Mouse (Mus musculus) intestine, postnatal 0 days (tissue): ENCODE data around the gene Prnp. TPM values are rescaled to one million over a fixed set of nuclear protein-coding genes. Genes with fewer than 3 reads are reported as not detected.
A peak's percentile ranks its signal among the peaks of the same experiment; 100 is the strongest.

Source experiments
- ATAC-seq: fragments of 200-750 bp; cut with Nextera tagmentation; 2 replicates; pipeline ENCODE4 v1.8.0; 2017; ENCODE audit warnings: mild to moderate bottlenecking, moderate TSS enrichment, moderate library complexity
- H3K27ac ChIP-seq: fragments of 300-500 bp; sonication (generic); 2 replicates; pipeline ENCODE4 v1.5.1; 2014; ENCODE audit warnings: mild to moderate bottlenecking, low read depth, low read length, moderate library complexity
- H3K27me3 ChIP-seq: fragments of 300-500 bp; sonication (generic); replicated peaks from 2 replicates; pipeline ENCODE4 v1.6.1; 2014; ENCODE audit warnings: low read length, mixed read lengths; ENCODE audit not compliant: control insufficient read depth, insufficient read depth
- H3K36me3 ChIP-seq: fragments of 300-500 bp; sonication (generic); 2 replicates; pipeline ENCODE4 v1.6.1; 2014; ENCODE audit warnings: mild to moderate bottlenecking, moderate library complexity; ENCODE audit not compliant: control insufficient read depth, insufficient read depth
- H3K4me1 ChIP-seq: fragments of 300-500 bp; sonication (generic); replicated peaks from 2 replicates; pipeline ENCODE4 v1.6.1; 2014; ENCODE audit warnings: antibody characterized with exemption, low read length, mixed read lengths; ENCODE audit not compliant: control insufficient read depth, insufficient read depth
- H3K4me2 ChIP-seq: fragments of 300-500 bp; sonication (generic); replicated peaks from 2 replicates; pipeline ENCODE4 v1.6.1; 2014; ENCODE audit warnings: low read depth, mild to moderate bottlenecking, moderate library complexity
- H3K4me3 ChIP-seq: fragments of 300-500 bp; sonication (generic); 2 replicates; pipeline ENCODE4 v1.5.1; 2014; ENCODE audit warnings: low read depth, low read length
- H3K9ac ChIP-seq: fragments of 300-500 bp; sonication (generic); 2 replicates; pipeline ENCODE4 v1.6.1; 2014; ENCODE audit warnings: mild to moderate bottlenecking, low read depth, low read length
- H3K9me3 ChIP-seq: fragments of 300-500 bp; sonication (generic); 2 replicates; pipeline ENCODE4 v1.6.1; 2016; ENCODE audit warnings: mixed run types; ENCODE audit not compliant: control insufficient read depth
- CTCF ChIP-seq: sonication (generic); IDR thresholded peaks from 2 replicates; pipeline ENCODE4 v1.5.1; 2016; ENCODE audit warnings: low read depth, mild to moderate bottlenecking, control low read depth, antibody characterized with exemption, moderate library complexity
- WGBS: fragments of 180-500 bp; shearing (Covaris S2); extraction: QIAGEN DNeasy Blood & Tissue Kit; methylation state at CpG from one replicate; pipeline ENCODE4 v1.1.7; 2014; 5-methylcytosine and 5-hydroxymethylcytosine counted together
- polyA plus RNA-seq: library from polyadenylated mRNA; unstranded; fragments of >200 nt; fragmentation: Nextera tagmentation; extraction: Ambion mirVana; gene quantifications from 2 replicates; pipeline ENCODE4 v1.2.1, GENCODE M21; 2015

The Prnp gene
- polyA plus RNA-seq, 1 experiment from 2014 or later = 47.5 TPM

DNA sequence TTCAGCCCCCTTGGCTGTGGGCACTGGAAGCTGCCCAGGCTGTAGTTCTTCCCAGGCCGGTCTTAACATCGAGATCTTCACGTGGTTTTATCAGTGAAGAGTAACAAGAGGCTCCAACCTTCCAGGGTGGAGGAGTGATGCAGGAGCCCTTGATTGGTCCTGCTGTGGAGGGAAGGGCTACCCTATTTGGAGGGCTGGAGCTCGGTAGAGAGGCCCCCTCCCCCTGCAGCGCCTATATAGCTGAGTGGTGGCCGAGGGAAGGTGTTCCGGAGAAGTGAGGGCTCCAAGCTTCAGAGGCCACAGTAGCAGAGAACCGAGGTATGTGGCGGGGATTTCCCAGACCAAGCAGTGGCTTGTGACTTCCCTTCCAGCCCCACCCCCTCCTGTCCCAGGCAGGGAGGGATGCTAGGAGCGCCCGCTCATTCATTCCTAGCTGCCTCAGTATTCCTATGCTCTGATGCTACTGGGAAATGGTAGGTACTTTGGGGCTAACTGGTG, 40.9 kb downstream of the Prnp start, which contains the start of gene Prnd:
Gene Prnd (plus strand): TSS at position 264 of the 498 bp plus-strand sequence.
- no peaks in the 10 kb centered on the region for H3K9me3 ChIP-seq
- 9% methylated on average over 11 of the region's 11 CpGs for WGBS
- ATAC-seq = no peak
- no peak for TF ChIP-seq CTCF
- no peak within 1 kb of the TSS for H3K27ac ChIP-seq
- no peaks in the 10 kb centered on the region for H3K36me3 ChIP-seq
- no peak within 1 kb of the TSS for H3K9ac ChIP-seq
- H3K27me3 ChIP-seq = peaks cover 18% of the 10 kb centered on the region
- no peak within 1 kb of the TSS for H3K4me2 ChIP-seq
- H3K4me1 ChIP-seq = no peaks in the 10 kb centered on the region
- H3K4me3 ChIP-seq = no peak within 1 kb of the TSS

DNA sequence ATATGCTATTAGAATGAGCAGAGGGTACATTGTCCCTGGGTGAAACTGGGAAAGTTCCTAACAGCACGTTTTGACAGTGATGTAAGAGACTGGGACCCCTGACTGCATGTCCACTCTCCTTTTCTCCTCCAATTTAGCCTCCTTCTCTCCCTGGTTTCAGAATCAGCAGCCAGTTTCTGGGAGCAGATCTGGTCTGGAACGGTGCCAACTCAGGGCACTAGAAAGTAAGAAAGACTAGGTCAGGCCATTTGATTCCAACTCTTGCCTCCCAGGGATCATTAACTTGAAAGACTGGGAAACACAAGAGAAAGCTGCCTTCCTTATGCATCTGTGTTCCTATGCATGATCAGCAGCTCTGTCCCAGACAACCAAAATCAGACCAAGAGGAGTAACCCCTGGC, 42.7 kb downstream of the Prnp start:
- no peaks in the 10 kb centered on the region for H3K36me3 ChIP-seq
- H3K4me3 ChIP-seq = no peak overlapping the region
- peak overlapping the region; percentile 49; the same call in 1 of the 2 replicates for H3K4me2 ChIP-seq
- H3K27ac ChIP-seq = no peak overlapping the region
- 52% methylated on average over 2 of the region's 2 CpGs for WGBS
- no peak overlapping the region for H3K9ac ChIP-seq
- H3K27me3 ChIP-seq = peaks cover 18% of the 10 kb centered on the region
- no peaks in the 10 kb centered on the region for H3K4me1 ChIP-seq
- no peaks in the 10 kb centered on the region for H3K9me3 ChIP-seq
- TF ChIP-seq CTCF = no peak
- ATAC-seq = no peak

DNA sequence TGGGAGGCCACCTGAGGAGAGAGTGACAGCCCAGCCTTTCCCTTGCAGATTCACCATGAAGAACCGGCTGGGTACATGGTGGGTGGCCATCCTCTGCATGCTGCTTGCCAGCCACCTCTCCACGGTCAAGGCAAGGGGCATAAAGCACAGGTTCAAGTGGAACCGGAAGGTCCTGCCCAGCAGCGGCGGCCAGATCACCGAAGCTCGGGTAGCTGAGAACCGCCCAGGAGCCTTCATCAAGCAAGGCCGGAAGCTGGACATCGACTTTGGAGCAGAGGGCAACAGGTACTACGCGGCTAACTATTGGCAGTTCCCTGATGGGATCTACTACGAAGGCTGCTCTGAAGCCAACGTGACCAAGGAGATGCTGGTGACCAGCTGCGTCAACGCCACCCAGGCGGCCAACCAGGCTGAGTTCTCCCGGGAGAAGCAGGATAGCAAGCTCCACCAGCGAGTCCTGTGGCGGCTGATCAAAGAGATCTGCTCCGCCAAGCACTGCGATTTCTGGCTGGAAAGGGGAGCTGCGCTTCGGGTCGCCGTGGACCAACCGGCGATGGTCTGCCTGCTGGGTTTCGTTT, 43.3 kb downstream of the Prnp start:
- no peak for TF ChIP-seq CTCF
- H3K27ac ChIP-seq = no peak overlapping the region
- no peaks in the 10 kb centered on the region for H3K9me3 ChIP-seq
- no peak overlapping the region for H3K9ac ChIP-seq
- H3K4me3 ChIP-seq = 0 out of 2 replicates have a peak overlapping the region, but pooled peaks have one; percentile 2
- ATAC-seq = 0 out of 2 replicates have a peak, but pooled peaks have one; percentile 22
- H3K36me3 ChIP-seq = no peaks in the 10 kb centered on the region
- no peaks in the 10 kb centered on the region for H3K4me1 ChIP-seq
- H3K27me3 ChIP-seq = peaks cover 18% of the 10 kb centered on the region
- peak overlapping the region; percentile 49 for H3K4me2 ChIP-seq
- 12% methylated on average over 29 of the region's 29 CpGs for WGBS

DNA sequence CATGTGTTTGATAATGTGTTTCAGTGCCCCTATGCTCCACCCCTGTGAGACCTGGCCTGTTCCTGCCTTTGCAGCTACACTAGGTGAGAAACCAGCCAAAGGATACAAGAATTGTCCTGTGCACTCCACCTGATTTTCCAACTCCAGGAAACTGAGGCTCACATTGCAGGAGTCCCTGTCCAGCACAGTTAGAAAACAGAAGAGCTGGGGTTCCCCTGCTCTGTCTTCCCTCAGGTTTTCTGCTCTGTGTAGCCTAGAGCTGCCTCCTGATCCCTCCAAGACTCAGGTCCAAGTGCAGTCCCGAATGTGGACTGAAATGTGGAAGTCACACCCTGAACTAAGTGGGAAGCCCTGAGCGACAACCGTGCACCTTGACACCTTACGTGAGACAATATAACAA, 44.0 kb downstream of the Prnp start:
- no peak overlapping the region for H3K4me3 ChIP-seq
- peaks cover 18% of the 10 kb centered on the region for H3K27me3 ChIP-seq
- no peaks in the 10 kb centered on the region for H3K36me3 ChIP-seq
- no peak overlapping the region for H3K9ac ChIP-seq
- H3K4me2 ChIP-seq = peak overlapping the region; percentile 49
- H3K27ac ChIP-seq = no peak overlapping the region
- H3K9me3 ChIP-seq = no peaks in the 10 kb centered on the region
- ATAC-seq = no peak
- WGBS = 86% methylated on average over 4 of the region's 4 CpGs
- no peaks in the 10 kb centered on the region for H3K4me1 ChIP-seq
- no peak for TF ChIP-seq CTCF

DNA sequence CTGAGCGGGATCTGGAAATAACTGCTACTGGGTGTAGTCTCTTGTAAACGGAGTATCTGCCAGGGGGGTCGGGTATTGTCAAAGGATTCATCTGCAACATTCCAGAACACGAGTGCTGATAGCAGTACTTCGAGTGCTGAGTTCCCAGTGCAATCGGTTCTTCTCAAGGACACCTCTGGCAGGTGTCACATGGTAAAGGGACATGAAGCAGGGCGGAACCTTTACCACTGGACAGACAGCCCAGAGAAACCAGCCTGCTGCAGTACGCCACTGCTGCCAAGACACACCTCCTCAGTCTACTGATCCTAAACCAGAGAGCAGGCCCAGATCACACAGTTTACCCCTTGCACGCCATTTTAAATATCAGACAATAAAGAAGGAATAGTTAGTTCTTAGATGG, 45.1 kb downstream of the Prnp start:
- no peaks in the 10 kb centered on the region for H3K9me3 ChIP-seq
- 35% methylated on average over 9 of the region's 9 CpGs for WGBS
- H3K9ac ChIP-seq = no peak overlapping the region
- H3K4me1 ChIP-seq = no peaks in the 10 kb centered on the region
- H3K4me3 ChIP-seq = peak overlapping the region; percentile 23
- no peak overlapping the region for H3K27ac ChIP-seq
- peaks cover 18% of the 10 kb centered on the region for H3K27me3 ChIP-seq
- no peak for TF ChIP-seq CTCF
- 0 out of 2 replicates have a peak, but pooled peaks have one; percentile 48 for ATAC-seq
- no peaks in the 10 kb centered on the region for H3K36me3 ChIP-seq
- H3K4me2 ChIP-seq = peak overlapping the region; percentile 59

DNA sequence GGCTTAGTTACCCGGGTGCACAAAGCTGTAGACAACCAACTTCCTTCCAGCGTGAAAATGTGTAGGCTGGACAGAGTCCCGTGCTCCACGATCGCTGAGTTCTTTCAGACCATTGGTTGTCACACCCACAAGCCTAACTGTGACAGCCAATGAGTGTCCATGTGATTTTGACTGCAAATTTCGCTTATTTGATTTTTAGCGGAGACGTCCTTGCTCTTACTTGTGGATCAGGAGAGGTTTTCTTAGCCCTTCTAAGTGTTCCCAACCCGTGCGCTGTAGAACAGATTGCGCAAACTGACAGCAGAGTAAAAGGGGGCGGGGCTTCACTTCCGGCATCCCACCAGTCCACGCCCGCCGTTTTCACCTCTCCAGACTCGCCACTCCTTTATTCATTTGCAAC, 45.5 kb downstream of the Prnp start:
- Histone ChIP-seq H3K4me1 (no peaks in the 10 kb centered on the region), H3K27ac (no peak overlapping the region), H3K36me3 (no peaks in the 10 kb centered on the region), H3K4me3 (peak overlapping the region; percentile 23), H3K9ac (no peak overlapping the region), H3K27me3 (peaks cover 18% of the 10 kb centered on the region), H3K9me3 (no peaks in the 10 kb centered on the region), H3K4me2 (peak overlapping the region; percentile 59)
- WGBS = 5% methylated on average over 17 of the region's 17 CpGs
- TF ChIP-seq CTCF = no peak
- 0 out of 2 replicates have a peak, but pooled peaks have one; percentile 44 for ATAC-seq
